Mouse (Mus musculus) limb, embryonic 13.5 days (tissue): ENCODE measurements around the gene Slc1a3. TPM values are rescaled to one million over a fixed set of nuclear protein-coding genes. Genes with fewer than 3 reads are reported as not detected.
A peak's percentile ranks its signal among the peaks of the same experiment; 100 is the strongest.

Source experiments
- ATAC-seq: fragments of 200-750 bp; cut with Nextera tagmentation; 2 replicates; pipeline ENCODE4 v1.8.0; 2017; ENCODE audit warnings: low read depth, moderate number of reproducible peaks, moderate TSS enrichment; ENCODE audit not compliant: low FRiP score
- H3K27ac ChIP-seq: fragments of 300-500 bp; sonication (generic); 2 replicates; pipeline ENCODE4 v1.5.1; 2015; ENCODE audit warnings: inconsistent platforms, mild to moderate bottlenecking, moderate library complexity
- H3K27me3 ChIP-seq: fragments of 300-500 bp; sonication (generic); 2 replicates; pipeline ENCODE4 v1.6.1; 2015; ENCODE audit warnings: mild to moderate bottlenecking, inconsistent platforms
- H3K36me3 ChIP-seq: fragments of 300-500 bp; sonication (generic); 2 replicates; pipeline ENCODE4 v1.6.1; 2015; ENCODE audit warnings: inconsistent platforms, mild to moderate bottlenecking, moderate library complexity
- H3K4me1 ChIP-seq: fragments of 300-500 bp; sonication (generic); 2 replicates; pipeline ENCODE4 v1.6.1; 2015; ENCODE audit warnings: inconsistent platforms
- H3K4me2 ChIP-seq: fragments of 300-500 bp; sonication (generic); replicated peaks from 2 replicates; pipeline ENCODE4 v1.6.1; 2015; ENCODE audit warnings: inconsistent platforms, mild to moderate bottlenecking, moderate library complexity
- H3K4me3 ChIP-seq: fragments of 300-500 bp; sonication (generic); 2 replicates; pipeline ENCODE4 v1.5.1; 2015; ENCODE audit warnings: moderate library complexity, mild to moderate bottlenecking, inconsistent platforms
- H3K9ac ChIP-seq: fragments of 300-500 bp; sonication (generic); 2 replicates; pipeline ENCODE4 v1.6.1; 2015; ENCODE audit warnings: mild to moderate bottlenecking, inconsistent platforms
- H3K9me3 ChIP-seq: fragments of 300-500 bp; sonication (generic); 2 replicates; pipeline ENCODE4 v1.6.1; 2016; ENCODE audit warnings: inconsistent platforms
- WGBS: fragments of 180-500 bp; shearing (Covaris S2); methylation state at CpG from one replicate; pipeline ENCODE4 v1.1.7; 2015; 5-methylcytosine and 5-hydroxymethylcytosine counted together
- polyA plus RNA-seq: library from polyadenylated mRNA; unstranded; fragments of >200 nt; fragmentation: Nextera tagmentation; extraction: Ambion mirVana; gene quantifications from 2 replicates; pipeline ENCODE4 v1.2.1, GENCODE M21; 2015

Slc1a3 gene
- polyA plus RNA-seq, 1 experiment from 2014 or later, result 39.2 TPM

GRCm38 (mm10) chr15:8639856-8640255 is 70.7 kb downstream of the Slc1a3 start:
- H3K9ac ChIP-seq, result no peak overlapping the region
- no peak overlapping the region for H3K27ac ChIP-seq
- no peak overlapping the region for H3K4me2 ChIP-seq
- H3K9me3 ChIP-seq, result no peaks in the 10 kb centered on the region
- ATAC-seq, result no peak
- H3K4me1 ChIP-seq, result peaks cover 13% of the 10 kb centered on the region
- H3K4me3 ChIP-seq, result no peak overlapping the region
- H3K36me3 ChIP-seq, result peaks cover 44% of the 10 kb centered on the region
- 59% methylated on average over 2 of the region's 2 CpGs for WGBS
- H3K27me3 ChIP-seq, result no peaks in the 10 kb centered on the region

- Histone ChIP-seq H3K9me3 (no peaks in the 10 kb centered on the region), H3K36me3 (peaks cover 44% of the 10 kb centered on the region), H3K4me3 (no peak overlapping the region), H3K4me1 (peaks cover 4% of the 10 kb centered on the region; the same call in 1 of the 2 replicates), H3K4me2 (no peak overlapping the region), H3K9ac (no peak overlapping the region), H3K27me3 (no peaks in the 10 kb centered on the region), H3K27ac (no peak overlapping the region)
- ATAC-seq, result no peak; the same call in 1 of the 2 replicates
- WGBS, result 84% methylated on average over 15 of the region's 15 CpGs
Measured at GRCm38 (mm10) chr15:8638568-8639325, 71.8 kb downstream of the Slc1a3 start.

- H3K27me3 ChIP-seq, result no peaks in the 10 kb centered on the region
- no peak overlapping the region for H3K9ac ChIP-seq
- H3K4me2 ChIP-seq, result no peak overlapping the region
- no peak for ATAC-seq
- 77% methylated on average over 2 of the region's 2 CpGs for WGBS
- no peak overlapping the region for H3K4me3 ChIP-seq
- no peak overlapping the region for H3K27ac ChIP-seq
- H3K4me1 ChIP-seq, result peaks cover 3% of the 10 kb centered on the region
- peaks cover 37% of the 10 kb centered on the region for H3K36me3 ChIP-seq
- no peaks in the 10 kb centered on the region for H3K9me3 ChIP-seq
Measured at GRCm38 (mm10) chr15:8637283-8637682, 73.3 kb downstream of the Slc1a3 start.

- H3K27me3 ChIP-seq, result no peaks in the 10 kb centered on the region
- no peak overlapping the region for H3K9ac ChIP-seq
- no peak overlapping the region for H3K4me3 ChIP-seq
- H3K36me3 ChIP-seq, result peaks cover 30% of the 10 kb centered on the region
- H3K9me3 ChIP-seq, result no peaks in the 10 kb centered on the region
- H3K27ac ChIP-seq, result no peak overlapping the region
- no peak overlapping the region for H3K4me2 ChIP-seq
- ATAC-seq, result no peak
- H3K4me1 ChIP-seq, result peaks cover 8% of the 10 kb centered on the region
- WGBS, result 89% methylated on average over 15 of the region's 15 CpGs
Measured at GRCm38 (mm10) chr15:8635974-8636373, 74.6 kb downstream of the Slc1a3 start.

- peaks cover 24% of the 10 kb centered on the region for H3K36me3 ChIP-seq
- H3K27ac ChIP-seq, result no peak overlapping the region
- no peak overlapping the region for H3K4me3 ChIP-seq
- no peaks in the 10 kb centered on the region for H3K27me3 ChIP-seq
- ATAC-seq, result no peak
- peaks cover 8% of the 10 kb centered on the region for H3K4me1 ChIP-seq
- 87% methylated on average over 4 of the region's 4 CpGs for WGBS
- H3K9me3 ChIP-seq, result no peaks in the 10 kb centered on the region
- H3K4me2 ChIP-seq, result no peak overlapping the region
- H3K9ac ChIP-seq, result no peak overlapping the region
Measured at GRCm38 (mm10) chr15:8634807-8635206, 75.8 kb downstream of the Slc1a3 start.

GRCm38 (mm10) chr15:8634355-8634754 is 76.2 kb downstream of the Slc1a3 start:
- no peaks in the 10 kb centered on the region for H3K27me3 ChIP-seq
- no peak for ATAC-seq
- no peaks in the 10 kb centered on the region for H3K9me3 ChIP-seq
- H3K9ac ChIP-seq, result no peak overlapping the region
- no peak overlapping the region for H3K4me3 ChIP-seq
- 79% methylated on average over 3 of the region's 3 CpGs for WGBS
- H3K4me2 ChIP-seq, result no peak overlapping the region
- peaks cover 8% of the 10 kb centered on the region for H3K4me1 ChIP-seq
- no peak overlapping the region for H3K27ac ChIP-seq
- H3K36me3 ChIP-seq, result peaks cover 24% of the 10 kb centered on the region

GRCm38 (mm10) chr15:8633375-8633774 is 77.2 kb downstream of the Slc1a3 start:
- H3K27me3 ChIP-seq, result no peaks in the 10 kb centered on the region
- WGBS, result 62% methylated on average over 6 of the region's 6 CpGs
- ATAC-seq, result no peak
- H3K36me3 ChIP-seq, result peaks cover 17% of the 10 kb centered on the region
- H3K4me3 ChIP-seq, result no peak overlapping the region
- H3K4me2 ChIP-seq, result no peak overlapping the region
- H3K9me3 ChIP-seq, result no peaks in the 10 kb centered on the region
- peaks cover 12% of the 10 kb centered on the region for H3K4me1 ChIP-seq
- H3K9ac ChIP-seq, result no peak overlapping the region
- no peak overlapping the region for H3K27ac ChIP-seq

- ATAC-seq, result peak; percentile 38
- peaks cover 19% of the 10 kb centered on the region for H3K4me1 ChIP-seq
- H3K27ac ChIP-seq, result no peak overlapping the region
- H3K27me3 ChIP-seq, result peaks cover 10% of the 10 kb centered on the region
- H3K36me3 ChIP-seq, result peaks cover 11% of the 10 kb centered on the region
- 42% methylated on average over 10 of the region's 10 CpGs for WGBS
- no peaks in the 10 kb centered on the region for H3K9me3 ChIP-seq
- no peak overlapping the region for H3K9ac ChIP-seq
- H3K4me2 ChIP-seq, result no peak overlapping the region
- no peak overlapping the region for H3K4me3 ChIP-seq
Measured at GRCm38 (mm10) chr15:8632361-8632760, 78.2 kb downstream of the Slc1a3 start.

GRCm38 (mm10) chr15:8629317-8629831 is 81.2 kb downstream of the Slc1a3 start:
- WGBS, result under 1% methylated on average over 13 of the region's 13 CpGs
- H3K4me3 ChIP-seq, result peak overlapping the region; percentile 47
- no peaks in the 10 kb centered on the region for H3K36me3 ChIP-seq
- peaks cover 23% of the 10 kb centered on the region for H3K27me3 ChIP-seq
- H3K9me3 ChIP-seq, result no peaks in the 10 kb centered on the region
- peak overlapping the region; percentile 63 for H3K9ac ChIP-seq
- H3K4me2 ChIP-seq, result peak overlapping the region; percentile 85
- ATAC-seq, result peak; percentile 91
- H3K4me1 ChIP-seq, result peaks cover 24% of the 10 kb centered on the region
- H3K27ac ChIP-seq, result 0 out of 2 replicates have a peak overlapping the region, but pooled peaks have one; percentile 15

- peak overlapping the region; percentile 88 for H3K4me2 ChIP-seq
- WGBS, result 65% methylated on average over 8 of the region's 8 CpGs
- peaks cover 24% of the 10 kb centered on the region for H3K4me1 ChIP-seq
- H3K9ac ChIP-seq, result no peak overlapping the region
- ATAC-seq, result no peak
- peaks cover 23% of the 10 kb centered on the region for H3K27me3 ChIP-seq
- no peak overlapping the region for H3K4me3 ChIP-seq
- H3K36me3 ChIP-seq, result no peaks in the 10 kb centered on the region
- no peak overlapping the region for H3K27ac ChIP-seq
- no peaks in the 10 kb centered on the region for H3K9me3 ChIP-seq
Measured at GRCm38 (mm10) chr15:8628150-8628549, 82.4 kb downstream of the Slc1a3 start.

- Histone ChIP-seq H3K4me3 (peak overlapping the region; percentile 44), H3K4me2 (peak overlapping the region; percentile 88), H3K4me1 (peaks cover 19% of the 10 kb centered on the region), H3K36me3 (no peaks in the 10 kb centered on the region), H3K27ac (no peak overlapping the region), H3K27me3 (peaks cover 23% of the 10 kb centered on the region), H3K9me3 (no peaks in the 10 kb centered on the region), H3K9ac (peak overlapping the region; percentile 48; the same call in 1 of the 2 replicates)
- no peak for ATAC-seq
- WGBS, result 3% methylated on average over 15 of the region's 15 CpGs
Measured at GRCm38 (mm10) chr15:8627097-8627537, 83.4 kb downstream of the Slc1a3 start.

GRCm38 (mm10) chr15:8625370-8625769 is 85.2 kb downstream of the Slc1a3 start:
- whole genome bisulfite sequencing, result 42% methylated on average over 7 of the region's 7 CpGs
- H3K9ac ChIP-seq, result no peak overlapping the region
- no peak for ATAC-seq
- peaks cover 16% of the 10 kb centered on the region for H3K4me1 ChIP-seq
- no peak overlapping the region for H3K4me2 ChIP-seq
- no peaks in the 10 kb centered on the region for H3K9me3 ChIP-seq
- peaks cover 23% of the 10 kb centered on the region for H3K27me3 ChIP-seq
- H3K27ac ChIP-seq, result no peak overlapping the region
- no peak overlapping the region for H3K4me3 ChIP-seq
- H3K36me3 ChIP-seq, result no peaks in the 10 kb centered on the region
